Mouse (Mus musculus) hindbrain, embryonic 16.5 days (tissue): Measurements from ENCODE around the gene Pde10a. TPM values are rescaled to one million over a fixed set of nuclear protein-coding genes. Genes with fewer than 3 reads are reported as not detected.

ENCODE experiments used
- ATAC-seq: fragments of 200-750 bp; cut with Nextera tagmentation; 2 replicates; pipeline ENCODE4 v1.8.0; 2017; ENCODE audit warnings: moderate TSS enrichment, moderate library complexity
- H3K27ac ChIP-seq: fragments of 300-500 bp; sonication (generic); 2 replicates; pipeline ENCODE4 v1.5.1; 2014; ENCODE audit warnings: low read depth, mild to moderate bottlenecking, control low read depth, low read length, moderate library complexity
- H3K27me3 ChIP-seq: fragments of 300-500 bp; sonication (generic); replicated peaks from 2 replicates; pipeline ENCODE4 v1.6.1; 2014; ENCODE audit warnings: low read length; ENCODE audit not compliant: control insufficient read depth, insufficient read depth
- H3K36me3 ChIP-seq: fragments of 300-500 bp; sonication (generic); 2 replicates; pipeline ENCODE4 v1.6.1; 2014; ENCODE audit warnings: mild to moderate bottlenecking, low read length, moderate library complexity, mixed read lengths; ENCODE audit not compliant: control insufficient read depth, insufficient read depth
- H3K4me1 ChIP-seq: fragments of 300-500 bp; sonication (generic); 2 replicates; pipeline ENCODE4 v1.6.1; 2014; ENCODE audit warnings: low read depth, low read length; ENCODE audit not compliant: control insufficient read depth, insufficient read depth
- H3K4me2 ChIP-seq: fragments of 300-500 bp; sonication (generic); 2 replicates; pipeline ENCODE4 v1.6.1; 2014; ENCODE audit warnings: mild to moderate bottlenecking, low read length, control low read depth, moderate library complexity
- H3K4me3 ChIP-seq: fragments of 300-500 bp; sonication (generic); 2 replicates; pipeline ENCODE4 v1.5.1; 2014; ENCODE audit warnings: mild to moderate bottlenecking, low read length, control low read depth, moderate library complexity
- H3K9ac ChIP-seq: fragments of 300-500 bp; sonication (generic); 2 replicates; pipeline ENCODE4 v1.6.1; 2014; ENCODE audit warnings: low read depth, mild to moderate bottlenecking, control low read depth, low read length, moderate library complexity
- H3K9me3 ChIP-seq: fragments of 300-500 bp; sonication (generic); 2 replicates; pipeline ENCODE4 v1.6.1; 2014; ENCODE audit warnings: mild to moderate bottlenecking, low read length, moderate library complexity; ENCODE audit not compliant: control insufficient read depth
- WGBS: fragments of 180-500 bp; shearing (Covaris S2); extraction: QIAGEN DNeasy Blood & Tissue Kit; methylation state at CpG from one replicate; pipeline ENCODE4 v1.1.7; 2014; 5-methylcytosine and 5-hydroxymethylcytosine counted together
- polyA plus RNA-seq: library from polyadenylated mRNA; unstranded; fragments of >200 nt; fragmentation: Nextera tagmentation; extraction: Ambion mirVana; gene quantifications from 2 replicates; pipeline ENCODE4 v1.2.1, GENCODE M21; 2015

Gene Pde10a
- polyA plus RNA-seq, 1 experiment from 2014 or later, result 11.3 TPM

GRCm38 (mm10) chr17:9002438-9002837 is 477.3 kb downstream of the Pde10a start:
- WGBS, result 73% methylated on average over 4 of the region's 4 CpGs
- Histone ChIP-seq H3K27me3 (no peaks in the 10 kb centered on the region), H3K4me2 (no peak overlapping the region), H3K9me3 (0 out of 2 replicates have a peak, but pooled peaks cover 2% of the 10 kb centered on the region), H3K9ac (no peak overlapping the region), H3K4me3 (no peak overlapping the region), H3K4me1 (no peaks in the 10 kb centered on the region), H3K27ac (no peak overlapping the region), H3K36me3 (no peaks in the 10 kb centered on the region)
- ATAC-seq, result no peak

GRCm38 (mm10) chr17:9004516-9004915 is 479.3 kb downstream of the Pde10a start:
- no peak overlapping the region for H3K4me2 ChIP-seq
- 0 out of 2 replicates have a peak, but pooled peaks cover 2% of the 10 kb centered on the region for H3K9me3 ChIP-seq
- H3K4me1 ChIP-seq, result no peaks in the 10 kb centered on the region
- H3K4me3 ChIP-seq, result no peak overlapping the region
- no peak overlapping the region for H3K27ac ChIP-seq
- 93% methylated on average over 4 of the region's 4 CpGs for WGBS
- no peaks in the 10 kb centered on the region for H3K27me3 ChIP-seq
- H3K36me3 ChIP-seq, result no peaks in the 10 kb centered on the region
- no peak for ATAC-seq
- no peak overlapping the region for H3K9ac ChIP-seq

GRCm38 (mm10) chr17:9023198-9023942 is 498.2 kb downstream of the Pde10a start:
- Histone ChIP-seq H3K27ac (peak overlapping the region; percentile 46), H3K27me3 (no peaks in the 10 kb centered on the region), H3K4me2 (peak overlapping the region; percentile 44), H3K36me3 (no peaks in the 10 kb centered on the region), H3K9ac (no peak overlapping the region), H3K9me3 (no peaks in the 10 kb centered on the region), H3K4me3 (no peak overlapping the region), H3K4me1 (peaks cover 9% of the 10 kb centered on the region)
- ATAC-seq, result peak; percentile 88
- 17% methylated on average over 14 of the region's 14 CpGs for WGBS

GRCm38 (mm10) chr17:9030181-9030580 is 505.0 kb downstream of the Pde10a start:
- Histone ChIP-seq H3K27me3 (no peaks in the 10 kb centered on the region), H3K9me3 (no peaks in the 10 kb centered on the region), H3K27ac (no peak overlapping the region), H3K9ac (no peak overlapping the region), H3K4me2 (no peak overlapping the region), H3K4me3 (no peak overlapping the region), H3K36me3 (no peaks in the 10 kb centered on the region), H3K4me1 (peaks cover 18% of the 10 kb centered on the region)
- ATAC-seq, result no peak
- 66% methylated on average over 5 of the region's 5 CpGs for WGBS

GRCm38 (mm10) chr17:9031241-9032141 is 506.3 kb downstream of the Pde10a start:
- 12% methylated on average over 24 of the region's 24 CpGs for WGBS
- H3K4me2 ChIP-seq, result peak overlapping the region; percentile 36
- peak overlapping the region; percentile 65 for H3K27ac ChIP-seq
- H3K9me3 ChIP-seq, result no peaks in the 10 kb centered on the region
- H3K9ac ChIP-seq, result peak overlapping the region; percentile 28
- no peak overlapping the region for H3K4me3 ChIP-seq
- peaks cover 18% of the 10 kb centered on the region for H3K4me1 ChIP-seq
- H3K36me3 ChIP-seq, result no peaks in the 10 kb centered on the region
- ATAC-seq, result peak; percentile 90
- no peaks in the 10 kb centered on the region for H3K27me3 ChIP-seq

- H3K9ac ChIP-seq, result no peak overlapping the region
- H3K27me3 ChIP-seq, result no peaks in the 10 kb centered on the region
- ATAC-seq, result peak; percentile 65; the same call in 1 of the 2 replicates
- no peaks in the 10 kb centered on the region for H3K9me3 ChIP-seq
- no peak overlapping the region for H3K4me3 ChIP-seq
- H3K27ac ChIP-seq, result peak overlapping the region; percentile 7
- peaks cover 15% of the 10 kb centered on the region for H3K4me1 ChIP-seq
- no peaks in the 10 kb centered on the region for H3K36me3 ChIP-seq
- peak overlapping the region; percentile 36; the same call in 1 of the 2 replicates for H3K4me2 ChIP-seq
- 49% methylated on average over 6 of the region's 6 CpGs for WGBS
Observed at GRCm38 (mm10) chr17:9032362-9033044, 507.3 kb downstream of the Pde10a start.

- Histone ChIP-seq H3K4me3 (no peak overlapping the region), H3K9ac (no peak overlapping the region), H3K4me1 (peaks cover 15% of the 10 kb centered on the region), H3K27ac (no peak overlapping the region), H3K4me2 (no peak overlapping the region), H3K9me3 (no peaks in the 10 kb centered on the region), H3K36me3 (no peaks in the 10 kb centered on the region), H3K27me3 (no peaks in the 10 kb centered on the region)
- ATAC-seq, result no peak
- WGBS, result 84% methylated on average over 5 of the region's 5 CpGs
Observed at GRCm38 (mm10) chr17:9033511-9033910, 508.3 kb downstream of the Pde10a start.

- no peak for ATAC-seq
- no peak overlapping the region for H3K4me3 ChIP-seq
- no peak overlapping the region for H3K27ac ChIP-seq
- H3K9me3 ChIP-seq, result no peaks in the 10 kb centered on the region
- H3K4me1 ChIP-seq, result peaks cover 15% of the 10 kb centered on the region
- no peak overlapping the region for H3K4me2 ChIP-seq
- H3K36me3 ChIP-seq, result no peaks in the 10 kb centered on the region
- no peaks in the 10 kb centered on the region for H3K27me3 ChIP-seq
- 66% methylated on average over 8 of the region's 8 CpGs for WGBS
- H3K9ac ChIP-seq, result no peak overlapping the region
Observed at GRCm38 (mm10) chr17:9035561-9036348, 510.6 kb downstream of the Pde10a start.
